In the genomic region with DNA sequence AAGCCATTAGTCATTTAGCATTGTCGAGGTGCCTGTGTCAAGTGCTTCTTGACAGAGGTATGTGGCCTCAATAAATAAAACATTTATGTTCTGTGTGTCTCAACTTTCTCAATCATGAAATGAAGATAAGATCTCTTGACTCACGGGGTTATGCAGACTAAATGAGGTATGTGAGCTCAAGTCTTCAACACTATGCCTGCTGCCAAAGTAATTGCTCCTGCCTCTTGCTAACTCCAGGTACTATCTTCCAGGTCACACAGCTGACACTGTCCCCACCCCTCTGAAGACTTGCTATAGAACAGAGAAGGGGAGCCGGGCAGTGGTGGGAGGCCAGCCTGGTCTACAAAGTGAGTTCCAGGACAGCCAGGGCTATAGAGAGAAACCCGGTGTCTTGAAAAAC, we compare ENCODE assay signal across 13 mouse cellular contexts. TPM values are rescaled to one million over a fixed set of nuclear protein-coding genes. Genes with fewer than 3 reads are reported as not detected.
A peak's percentile ranks its signal among the peaks of the same experiment; 100 is the strongest.
DNase-seq lines count a peak whose midpoint lies in the region; ATAC-seq and TF ChIP-seq lines count a peak whose summit lies in the region.
"Had no signal": no experiment of that assay in that cellular context is flagged by ENCODE, and none has a peak within 500 bp of the region (broad histone marks: within the 10 kb centered on the region; RNA-seq: fewer than 3 reads in every experiment).

No protein-coding gene starts in this region.

- peak overlapping the region; percentile 28; the same call in 1 of the 2 replicates for H3K27ac ChIP-seq in bone marrow, adult 2 months (ENCODE audit: control insufficient read depth, insufficient read depth, low read depth, low read length, poor library complexity)
- H3K27ac ChIP-seq in liver, embryonic 11.5 days (ENCODE audit: low read depth, low read length): peak overlapping the region; percentile 82
- no peak overlapping the region for H3K27ac ChIP-seq in forebrain, embryonic 15.5 days (replicated peaks)
- H3K27ac ChIP-seq in kidney, embryonic 14.5 days (ENCODE audit: low read depth, low read length): no peak overlapping the region
- H3K27ac ChIP-seq: hindbrain, postnatal 0 days; left cerebral cortex, adult 2 months; neural tube, embryonic 13.5 days had no signal

- no peaks in the 10 kb centered on the region for H3K9me3 ChIP-seq in liver, embryonic 11.5 days (ENCODE audit: control insufficient read depth, low read length)
- H3K9me3 ChIP-seq in forebrain, embryonic 15.5 days: no peaks in the 10 kb centered on the region
- H3K9me3 ChIP-seq in kidney, embryonic 14.5 days (ENCODE audit: control insufficient read depth, low read length): no peaks in the 10 kb centered on the region
- H3K9me3 ChIP-seq: neural tube, embryonic 13.5 days had no signal

- 41% methylated on average over 4 of the region's 4 CpGs for WGBS in bone marrow, adult 2 months
- 33% methylated on average over 4 of the region's 4 CpGs for WGBS in liver, embryonic 11.5 days
- 76% methylated on average over 4 of the region's 4 CpGs for WGBS in forebrain, embryonic 15.5 days
- 26% methylated on average over 4 of the region's 4 CpGs for WGBS in kidney, embryonic 14.5 days

- peak; percentile 19 for DNase-seq in 416B (ENCODE audit: low read depth)
- DNase-seq in liver, embryonic 11.5 days (ENCODE audit: low spot score): no peak
- DNase-seq in lung, postnatal 10 days: peak; percentile 20
- no peak for DNase-seq in cerebellum, adult 11-12 months
- DNase-seq: kidney, postnatal 10 days had no signal

- H3K36me3 ChIP-seq in liver, embryonic 11.5 days (ENCODE audit: control insufficient read depth, insufficient read depth, low read length): no peaks in the 10 kb centered on the region
- H3K36me3 ChIP-seq in forebrain, embryonic 15.5 days: no peaks in the 10 kb centered on the region
- H3K36me3 ChIP-seq in kidney, embryonic 14.5 days (ENCODE audit: control insufficient read depth, insufficient read depth, low read length): no peaks in the 10 kb centered on the region
- H3K36me3 ChIP-seq: neural tube, embryonic 13.5 days had no signal

- H3K27me3 ChIP-seq in liver, embryonic 11.5 days (replicated peaks; ENCODE audit: control insufficient read depth, insufficient read depth, low read length): no peaks in the 10 kb centered on the region
- H3K27me3 ChIP-seq in forebrain, embryonic 15.5 days: no peaks in the 10 kb centered on the region
- no peaks in the 10 kb centered on the region for H3K27me3 ChIP-seq in kidney, embryonic 14.5 days (ENCODE audit: control insufficient read depth, insufficient read depth, low read length)

- H3K9ac ChIP-seq in liver, embryonic 11.5 days (ENCODE audit: low read depth, low read length): 0 out of 2 replicates have a peak overlapping the region, but pooled peaks have one; percentile 46
- H3K9ac ChIP-seq in forebrain, embryonic 15.5 days (replicated peaks): no peak overlapping the region
- H3K9ac ChIP-seq in kidney, embryonic 14.5 days (ENCODE audit: low read depth, low read length): no peak overlapping the region
- H3K9ac ChIP-seq: neural tube, embryonic 13.5 days had no signal

- H3K4me2 ChIP-seq in liver, embryonic 11.5 days: peak overlapping the region; percentile 50
- no peak overlapping the region for H3K4me2 ChIP-seq in forebrain, embryonic 15.5 days (replicated peaks)
- H3K4me2 ChIP-seq in kidney, embryonic 14.5 days (replicated peaks; ENCODE audit: low read depth, low read length): no peak overlapping the region
- H3K4me2 ChIP-seq: neural tube, embryonic 13.5 days had no signal

- ATAC-seq in liver, embryonic 11.5 days (replicated peaks; ENCODE audit: low FRiP score): peak; percentile 67
- ATAC-seq in forebrain, embryonic 15.5 days (replicated peaks): no peak
- no peak for ATAC-seq in CD4-positive, CD25-positive, alpha-beta regulatory T cell, adult 4 months
- ATAC-seq in kidney, embryonic 14.5 days (ENCODE audit: low FRiP score, low TSS enrichment): no peak
- ATAC-seq: hindbrain, postnatal 0 days; midbrain, embryonic 16.5 days had no signal

- no peak overlapping the region for H3K4me3 ChIP-seq in bone marrow, adult 2 months (replicated peaks; ENCODE audit: control insufficient read depth, low read depth, low read length)
- H3K4me3 ChIP-seq in liver, embryonic 11.5 days (ENCODE audit: low read depth, low read length): no peak overlapping the region
- no peak overlapping the region for H3K4me3 ChIP-seq in forebrain, embryonic 15.5 days
- no peak overlapping the region for H3K4me3 ChIP-seq in kidney, embryonic 14.5 days (ENCODE audit: low read length)
- H3K4me3 ChIP-seq: left cerebral cortex, adult 2 months; neural tube, embryonic 13.5 days had no signal

- H3K4me1 ChIP-seq in bone marrow, adult 2 months (ENCODE audit: control insufficient read depth, insufficient read depth, low read length): no peaks in the 10 kb centered on the region; the same call in 1 of the 2 replicates
- H3K4me1 ChIP-seq in liver, embryonic 11.5 days (replicated peaks; ENCODE audit: control insufficient read depth, insufficient read depth, low read length): peaks cover 26% of the 10 kb centered on the region
- peaks cover 7% of the 10 kb centered on the region for H3K4me1 ChIP-seq in forebrain, embryonic 15.5 days
- no peaks in the 10 kb centered on the region for H3K4me1 ChIP-seq in kidney, embryonic 14.5 days (ENCODE audit: control insufficient read depth, insufficient read depth, low read length)

- no peak for TF ChIP-seq CTCF in bone marrow, adult 2 months (IDR thresholded peaks at IDR 0.05; ENCODE audit: control insufficient read depth, insufficient read depth, low read length)

- TF ChIP-seq POLR2A in bone marrow, adult 2 months (IDR thresholded peaks at IDR 0.05; ENCODE audit: borderline replicate concordance, control insufficient read depth, low read depth, low read length): no peak

RNA-seq across cellular contexts. Expression of a gene that starts 0.9 kb away (rescaled TPM):
- polyA plus RNA-seq in bone marrow, adult 2 months (2011; ENCODE audit: insufficient read depth, insufficient read length, low replicate concordance, missing spikeins): 0.72 and 0.92 TPM in 2 replicates
- polyA plus RNA-seq in liver, embryonic 11.5 days (2014; fragmentation: Nextera tagmentation; extraction: Ambion mirVana): 1.5 and 2.3 TPM in 2 replicates
- polyA plus RNA-seq in forebrain, embryonic 15.5 days (2015; fragmentation: Nextera tagmentation; extraction: Ambion mirVana): 0.56 and 0.76 TPM in 2 replicates
- under 1 TPM; 0.26 to 0.79 TPM for polyA plus RNA-seq in CD4-positive, CD25-positive, alpha-beta regulatory T cell, adult 4 months (2017; shearing (Covaris generic))
- polyA plus RNA-seq in kidney, embryonic 14.5 days (2014; fragmentation: Nextera tagmentation; extraction: Ambion mirVana): 0.26 and 0.53 TPM in 2 replicates

RNA-seq across cellular contexts. Expression of a gene that starts 12.9 kb away (rescaled TPM):
- polyA plus RNA-seq in bone marrow, adult 2 months (2011; ENCODE audit: insufficient read depth, insufficient read length, low replicate concordance, missing spikeins): 39.6 and 50.6 TPM in 2 replicates
- polyA plus RNA-seq in liver, embryonic 11.5 days (2014; fragmentation: Nextera tagmentation; extraction: Ambion mirVana): 65.1 and 70.5 TPM in 2 replicates
- 49.2 and 53.3 TPM in 2 replicates for polyA plus RNA-seq in forebrain, embryonic 15.5 days (2015; fragmentation: Nextera tagmentation; extraction: Ambion mirVana)
- 10 to 100 TPM; 16.6 to 20.1 TPM for polyA plus RNA-seq in CD4-positive, CD25-positive, alpha-beta regulatory T cell, adult 4 months (2017; shearing (Covaris generic))
- 33.3 and 48.7 TPM in 2 replicates for polyA plus RNA-seq in kidney, embryonic 14.5 days (2014; fragmentation: Nextera tagmentation; extraction: Ambion mirVana)

RNA-seq across cellular contexts. Expression of a gene that starts 49.0 kb away (rescaled TPM):
- 11.9 and 15.0 TPM in 2 replicates for polyA plus RNA-seq in bone marrow, adult 2 months (2011; ENCODE audit: insufficient read depth, insufficient read length, low replicate concordance, missing spikeins)
- polyA plus RNA-seq in liver, embryonic 11.5 days (2014; fragmentation: Nextera tagmentation; extraction: Ambion mirVana): 50.9 and 51.5 TPM in 2 replicates
- 28.9 and 30.4 TPM in 2 replicates for polyA plus RNA-seq in forebrain, embryonic 15.5 days (2015; fragmentation: Nextera tagmentation; extraction: Ambion mirVana)
- 1 to 10 TPM; 3.0 to 4.7 TPM for polyA plus RNA-seq in CD4-positive, CD25-positive, alpha-beta regulatory T cell, adult 4 months (2017; shearing (Covaris generic))
- 26.8 and 27.9 TPM in 2 replicates for polyA plus RNA-seq in kidney, embryonic 14.5 days (2014; fragmentation: Nextera tagmentation; extraction: Ambion mirVana)

Comparison
In these comparisons a context has a peak if more than half of its experiments do, and no peak if none do; other contexts are left out.
1. DNase-seq: peak in 416B (single experiment) and lung, postnatal 10 days (single experiment); none in liver, embryonic 11.5 days (single experiment) and cerebellum, adult 11-12 months (single experiment).
2. H3K27ac ChIP-seq: peak in bone marrow, adult 2 months (single experiment) and liver, embryonic 11.5 days (single experiment); none in forebrain, embryonic 15.5 days (single experiment) and kidney, embryonic 14.5 days (single experiment).